In genomic region chr5:122401303-122401640, GRCm38 (mm10) we compare ENCODE assay signal across 9 mouse cellular contexts. TPM values are rescaled to one million over a fixed set of nuclear protein-coding genes. Genes with fewer than 3 reads are reported as not detected.
DNase-seq lines count a peak whose midpoint lies in the region; ATAC-seq lines count a peak whose summit lies in the region.
"Had no signal": no experiment of that assay in that cellular context is flagged by ENCODE, and none has a peak within 500 bp of the region (broad histone marks: within the 10 kb centered on the region; RNA-seq: fewer than 3 reads in every experiment).

No protein-coding gene starts in this region.

- H3K27ac ChIP-seq in forebrain, embryonic 10.5 days: no peak overlapping the region
- H3K27ac ChIP-seq in forebrain, embryonic 15.5 days (replicated peaks): no peak overlapping the region
- H3K27ac ChIP-seq in stomach, embryonic 14.5 days (ENCODE audit: low read length): no peak overlapping the region
- H3K27ac ChIP-seq: stomach, embryonic 15.5 days had no signal

- 18% methylated on average over 8 of the region's 8 CpGs for WGBS in forebrain, embryonic 10.5 days
- 12% methylated on average over 8 of the region's 8 CpGs for WGBS in forebrain, embryonic 15.5 days
- 23% methylated on average over 8 of the region's 8 CpGs for WGBS in stomach, embryonic 14.5 days

- H3K4me2 ChIP-seq in forebrain, embryonic 15.5 days (replicated peaks): no peak overlapping the region
- no peak overlapping the region for H3K4me2 ChIP-seq in stomach, embryonic 14.5 days (replicated peaks; ENCODE audit: low read depth, low read length)
- H3K4me2 ChIP-seq: stomach, embryonic 15.5 days had no signal

- H3K36me3 ChIP-seq in forebrain, embryonic 10.5 days (replicated peaks): peaks cover 93% of the 10 kb centered on the region
- H3K36me3 ChIP-seq in forebrain, embryonic 15.5 days: peaks cover 70% of the 10 kb centered on the region
- H3K36me3 ChIP-seq in stomach, embryonic 14.5 days (ENCODE audit: control insufficient read depth, insufficient read depth, low read length): peaks cover 58% of the 10 kb centered on the region

- H3K4me3 ChIP-seq in forebrain, embryonic 10.5 days: no peak overlapping the region
- H3K4me3 ChIP-seq in forebrain, embryonic 15.5 days: no peak overlapping the region
- no peak overlapping the region for H3K4me3 ChIP-seq in stomach, embryonic 14.5 days (ENCODE audit: low read depth, low read length)
- H3K4me3 ChIP-seq: stomach, embryonic 15.5 days had no signal

- no peaks in the 10 kb centered on the region for H3K4me1 ChIP-seq in forebrain, embryonic 10.5 days
- H3K4me1 ChIP-seq in forebrain, embryonic 15.5 days: peaks cover 3% of the 10 kb centered on the region
- H3K4me1 ChIP-seq in stomach, embryonic 14.5 days (ENCODE audit: control insufficient read depth, insufficient read depth, low read length): 0 out of 2 replicates have a peak, but pooled peaks cover 4% of the 10 kb centered on the region

- no peak overlapping the region for H3K9ac ChIP-seq in forebrain, embryonic 15.5 days (replicated peaks)
- no peak overlapping the region for H3K9ac ChIP-seq in stomach, embryonic 14.5 days (replicated peaks; ENCODE audit: low read depth, low read length)
- H3K9ac ChIP-seq: stomach, embryonic 15.5 days had no signal

- H3K9me3 ChIP-seq in forebrain, embryonic 10.5 days: no peaks in the 10 kb centered on the region
- H3K9me3 ChIP-seq in forebrain, embryonic 15.5 days: no peaks in the 10 kb centered on the region
- H3K9me3 ChIP-seq in stomach, embryonic 14.5 days (ENCODE audit: control insufficient read depth, low read depth, low read length): no peaks in the 10 kb centered on the region
- H3K9me3 ChIP-seq: stomach, embryonic 15.5 days had no signal

- DNase-seq in forebrain, embryonic 10.5 days (ENCODE audit: extremely low spot score, low spot score): peak; percentile 66
- peak; percentile 67 for DNase-seq in NIH3T3 (ENCODE audit: low read depth)
- DNase-seq in cerebellum, postnatal 10 days: peak; percentile 89 to 92
- peak; percentile 35 to 67 for DNase-seq in gastrocnemius, postnatal 4 days (ENCODE audit: low spot score in 2 of 2)
- peak; percentile 65 to 72 for DNase-seq in layer of hippocampus, postnatal 14 days (ENCODE audit: low spot score in 2 of 2)

- no peak for ATAC-seq in forebrain, embryonic 15.5 days (replicated peaks)
- ATAC-seq in megakaryocyte progenitor cell, adult 5-6 weeks (replicated peaks; ENCODE audit: poor library complexity): peak; percentile 71
- ATAC-seq in stomach, embryonic 14.5 days (ENCODE audit: insufficient number of reproducible peaks, insufficient read depth, low FRiP score, low read depth): peak; percentile 73; the same call in 1 of the 2 replicates

- H3K27me3 ChIP-seq in forebrain, embryonic 10.5 days (ENCODE audit: poor library complexity, severe bottlenecking): no peaks in the 10 kb centered on the region
- H3K27me3 ChIP-seq in forebrain, embryonic 15.5 days: no peaks in the 10 kb centered on the region
- no peaks in the 10 kb centered on the region for H3K27me3 ChIP-seq in stomach, embryonic 14.5 days (ENCODE audit: control insufficient read depth, insufficient read depth, low read length)
- H3K27me3 ChIP-seq: stomach, embryonic 15.5 days had no signal

RNA-seq across cellular contexts. Expression of gene Arpc3, which starts 9.6 kb away (rescaled TPM):
- 91.9 and 98.7 TPM in 2 replicates for polyA plus RNA-seq in forebrain, embryonic 10.5 days (2016; fragmentation: Nextera tagmentation; extraction: Ambion mirVana)
- 165 and 193 TPM in 2 replicates for polyA plus RNA-seq in forebrain, embryonic 15.5 days (2015; fragmentation: Nextera tagmentation; extraction: Ambion mirVana)
- 100 to 1,000 TPM in 1 of 2 experiments, 10 to 100 TPM in 1; 99.0 to 107 TPM for total RNA-seq in gastrocnemius, postnatal 4 days (2021)
- 100 to 1,000 TPM; 300 to 318 TPM for total RNA-seq in layer of hippocampus, postnatal 14 days (2021)
- total RNA-seq in megakaryocyte progenitor cell, adult 5-6 weeks (2015): 285 TPM in 2 replicates
- total RNA-seq in megakaryocyte progenitor cell, adult 5-6 weeks (2017): 1,035 and 1,085 TPM in 2 replicates
- polyA plus RNA-seq in stomach, embryonic 14.5 days (2014; fragmentation: Nextera tagmentation; extraction: Ambion mirVana): 43.4 and 49.9 TPM in 2 replicates

RNA-seq across cellular contexts. Expression of gene Anapc7, which starts 20.2 kb away (rescaled TPM):
- polyA plus RNA-seq in forebrain, embryonic 10.5 days (2016; fragmentation: Nextera tagmentation; extraction: Ambion mirVana): 54.3 and 59.2 TPM in 2 replicates
- 53.3 and 54.2 TPM in 2 replicates for polyA plus RNA-seq in forebrain, embryonic 15.5 days (2015; fragmentation: Nextera tagmentation; extraction: Ambion mirVana)
- 10 to 100 TPM; 32.1 to 40.0 TPM for total RNA-seq in gastrocnemius, postnatal 4 days (2021)
- 10 to 100 TPM; 32.7 to 33.2 TPM for total RNA-seq in layer of hippocampus, postnatal 14 days (2021)
- total RNA-seq in megakaryocyte progenitor cell, adult 5-6 weeks (2015): 16.5 and 18.2 TPM in 2 replicates
- 23.0 and 31.8 TPM in 2 replicates for total RNA-seq in megakaryocyte progenitor cell, adult 5-6 weeks (2017)
- 23.3 and 29.4 TPM in 2 replicates for polyA plus RNA-seq in stomach, embryonic 14.5 days (2014; fragmentation: Nextera tagmentation; extraction: Ambion mirVana)

RNA-seq across cellular contexts. Expression of gene Fam216a, which starts 29.1 kb away (rescaled TPM):
- polyA plus RNA-seq in forebrain, embryonic 10.5 days (2016; fragmentation: Nextera tagmentation; extraction: Ambion mirVana): 86.1 and 90.1 TPM in 2 replicates
- 133 and 135 TPM in 2 replicates for polyA plus RNA-seq in forebrain, embryonic 15.5 days (2015; fragmentation: Nextera tagmentation; extraction: Ambion mirVana)
- 10 to 100 TPM; 16.9 to 18.3 TPM for total RNA-seq in gastrocnemius, postnatal 4 days (2021)
- 10 to 100 TPM; 75.9 to 80.7 TPM for total RNA-seq in layer of hippocampus, postnatal 14 days (2021)
- 31.8 and 41.0 TPM in 2 replicates for total RNA-seq in megakaryocyte progenitor cell, adult 5-6 weeks (2015)
- total RNA-seq in megakaryocyte progenitor cell, adult 5-6 weeks (2017): 42.1 and 48.5 TPM in 2 replicates
- 62.9 and 64.7 TPM in 2 replicates for polyA plus RNA-seq in stomach, embryonic 14.5 days (2014; fragmentation: Nextera tagmentation; extraction: Ambion mirVana)

RNA-seq across cellular contexts. Expression of gene Gpn3, which starts 29.6 kb away (rescaled TPM):
- polyA plus RNA-seq in forebrain, embryonic 10.5 days (2016; fragmentation: Nextera tagmentation; extraction: Ambion mirVana): 84.6 and 92.9 TPM in 2 replicates
- 47.7 and 52.4 TPM in 2 replicates for polyA plus RNA-seq in forebrain, embryonic 15.5 days (2015; fragmentation: Nextera tagmentation; extraction: Ambion mirVana)
- total RNA-seq in gastrocnemius, postnatal 4 days (2021): 10 to 100 TPM; 22.2 to 22.8 TPM
- total RNA-seq in layer of hippocampus, postnatal 14 days (2021): 10 to 100 TPM; 26.8 to 27.2 TPM
- 50.4 and 61.9 TPM in 2 replicates for total RNA-seq in megakaryocyte progenitor cell, adult 5-6 weeks (2015)
- total RNA-seq in megakaryocyte progenitor cell, adult 5-6 weeks (2017): 45.8 and 47.5 TPM in 2 replicates
- 65.7 and 67.0 TPM in 2 replicates for polyA plus RNA-seq in stomach, embryonic 14.5 days (2014; fragmentation: Nextera tagmentation; extraction: Ambion mirVana)

RNA-seq across cellular contexts. Expression of gene Vps29, which starts 47.1 kb away (rescaled TPM):
- 187 and 195 TPM in 2 replicates for polyA plus RNA-seq in forebrain, embryonic 10.5 days (2016; fragmentation: Nextera tagmentation; extraction: Ambion mirVana)
- 252 and 266 TPM in 2 replicates for polyA plus RNA-seq in forebrain, embryonic 15.5 days (2015; fragmentation: Nextera tagmentation; extraction: Ambion mirVana)
- 10 to 100 TPM; 74.3 to 85.5 TPM for total RNA-seq in gastrocnemius, postnatal 4 days (2021)
- total RNA-seq in layer of hippocampus, postnatal 14 days (2021): 100 to 1,000 TPM; 219 to 224 TPM
- 129 and 137 TPM in 2 replicates for total RNA-seq in megakaryocyte progenitor cell, adult 5-6 weeks (2015)
- total RNA-seq in megakaryocyte progenitor cell, adult 5-6 weeks (2017): 93.9 and 96.9 TPM in 2 replicates
- 209 and 221 TPM in 2 replicates for polyA plus RNA-seq in stomach, embryonic 14.5 days (2014; fragmentation: Nextera tagmentation; extraction: Ambion mirVana)
